Mouse (Mus musculus) olfactory bulb, adult 2 months (tissue): ENCODE data around the gene Ralgapa2.

Source experiments
- CTCF ChIP-seq: fragments of 200-500 bp; IDR thresholded peaks from 2 replicates; pipeline ENCODE4 v1.5.1; 2012; ENCODE audit warnings: low read depth, mild to moderate bottlenecking, low read length, moderate library complexity; ENCODE audit not compliant: insufficient read depth
- POLR2A ChIP-seq: fragments of 200-500 bp; IDR thresholded peaks from 2 replicates; pipeline ENCODE4 v1.6.1; 2012; ENCODE audit warnings: mild to moderate bottlenecking, low read depth, low read length, moderate library complexity; ENCODE audit not compliant: insufficient read depth

- TF ChIP-seq CTCF (no peak), POLR2A (no peak)
These were observed 249.2 kb downstream of the Ralgapa2 start for GRCm38 (mm10) chr2:146262966-146263365.
